Mouse (Mus musculus): ENCODE measurements around the gene Rnf7. TPM values are rescaled to one million over a fixed set of nuclear protein-coding genes. Genes with fewer than 3 reads are reported as not detected.

Rnf7 gene
- polyA plus RNA-seq, 1 experiment from 2014 or later: 59.1 TPM

DNA sequence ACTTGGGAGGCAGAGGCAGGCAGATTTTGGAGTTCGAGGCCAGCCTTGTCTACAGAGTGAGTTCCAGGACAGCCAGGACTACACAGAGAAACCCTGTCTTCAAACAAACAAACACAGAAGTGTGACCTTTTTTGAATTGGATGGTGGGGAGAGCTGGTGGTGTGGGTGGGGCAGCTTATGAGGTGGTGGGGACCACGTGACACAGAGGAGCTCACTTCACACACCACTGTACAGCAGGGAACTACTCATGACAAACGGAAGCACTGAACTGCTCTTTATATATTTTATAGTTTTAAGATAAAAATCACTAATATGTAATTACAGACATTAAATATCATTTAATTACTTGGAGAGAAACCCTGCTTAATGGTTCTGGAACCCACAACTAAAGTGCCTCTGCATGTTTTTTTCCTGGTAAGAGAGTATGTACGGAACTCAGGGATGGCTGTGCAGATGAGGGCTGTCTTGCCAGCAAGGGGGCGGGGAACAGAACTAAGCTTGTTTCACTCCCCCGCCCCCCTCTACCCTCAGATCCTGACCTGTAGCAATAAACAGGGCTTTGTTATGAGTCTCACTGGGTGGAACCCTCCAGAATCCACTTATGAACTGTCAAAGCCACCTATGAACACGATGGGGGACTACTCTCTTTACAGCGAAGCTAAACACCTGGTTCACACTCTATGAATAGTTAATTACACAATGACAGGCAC lies 8.8 kb downstream of the Rnf7 start:
- Histone ChIP-seq H3K4me2 (no peak overlapping the region), H3K4me3 (replicated peaks) (no peak overlapping the region), H3K36me3 (replicated peaks) (peaks cover 23% of the 10 kb centered on the region), H3K9me3 (replicated peaks) (no peaks in the 10 kb centered on the region), H3K27ac (replicated peaks) (no peak overlapping the region), H3K27me3 (no peaks in the 10 kb centered on the region), H3K4me1 (replicated peaks) (no peaks in the 10 kb centered on the region), H3K9ac (no peak overlapping the region)
- 72% methylated on average over 8 of the region's 8 CpGs for WGBS (ENCODE audit: insufficient replicate concordance)
- no peak for ATAC-seq (ENCODE audit: insufficient read depth)

GRCm38 (mm10) chr9:96463708-96464107 lies 14.8 kb downstream of the Rnf7 start:
- no peak overlapping the region for H3K27ac ChIP-seq (replicated peaks)
- no peak for ATAC-seq (ENCODE audit: insufficient read depth)
- no peak overlapping the region for H3K4me2 ChIP-seq
- H3K4me3 ChIP-seq (replicated peaks): no peak overlapping the region
- peaks cover 8% of the 10 kb centered on the region; the same call in 1 of the 2 replicates for H3K36me3 ChIP-seq (replicated peaks)
- WGBS (ENCODE audit: insufficient replicate concordance): 63% methylated on average over 10 of the region's 10 CpGs
- no peaks in the 10 kb centered on the region for H3K27me3 ChIP-seq
- no peaks in the 10 kb centered on the region for H3K4me1 ChIP-seq (replicated peaks)
- H3K9ac ChIP-seq: no peak overlapping the region
- H3K9me3 ChIP-seq (replicated peaks): 0 out of 2 replicates have a peak, but pooled peaks cover 2% of the 10 kb centered on the region

GRCm38 (mm10) chr9:96461607-96462006 lies 16.9 kb downstream of the Rnf7 start:
- 0 out of 2 replicates have a peak, but pooled peaks cover 2% of the 10 kb centered on the region for H3K9me3 ChIP-seq (replicated peaks)
- no peaks in the 10 kb centered on the region for H3K4me1 ChIP-seq (replicated peaks)
- H3K9ac ChIP-seq: no peak overlapping the region
- H3K27ac ChIP-seq (replicated peaks): no peak overlapping the region
- H3K27me3 ChIP-seq: no peaks in the 10 kb centered on the region
- no peak overlapping the region for H3K4me3 ChIP-seq (replicated peaks)
- 40% methylated on average over 1 of the region's 1 CpGs for WGBS (ENCODE audit: insufficient replicate concordance)
- H3K4me2 ChIP-seq: no peak overlapping the region
- H3K36me3 ChIP-seq (replicated peaks): peaks cover 5% of the 10 kb centered on the region; the same call in 1 of the 2 replicates
- no peak for ATAC-seq (ENCODE audit: insufficient read depth)

DNA sequence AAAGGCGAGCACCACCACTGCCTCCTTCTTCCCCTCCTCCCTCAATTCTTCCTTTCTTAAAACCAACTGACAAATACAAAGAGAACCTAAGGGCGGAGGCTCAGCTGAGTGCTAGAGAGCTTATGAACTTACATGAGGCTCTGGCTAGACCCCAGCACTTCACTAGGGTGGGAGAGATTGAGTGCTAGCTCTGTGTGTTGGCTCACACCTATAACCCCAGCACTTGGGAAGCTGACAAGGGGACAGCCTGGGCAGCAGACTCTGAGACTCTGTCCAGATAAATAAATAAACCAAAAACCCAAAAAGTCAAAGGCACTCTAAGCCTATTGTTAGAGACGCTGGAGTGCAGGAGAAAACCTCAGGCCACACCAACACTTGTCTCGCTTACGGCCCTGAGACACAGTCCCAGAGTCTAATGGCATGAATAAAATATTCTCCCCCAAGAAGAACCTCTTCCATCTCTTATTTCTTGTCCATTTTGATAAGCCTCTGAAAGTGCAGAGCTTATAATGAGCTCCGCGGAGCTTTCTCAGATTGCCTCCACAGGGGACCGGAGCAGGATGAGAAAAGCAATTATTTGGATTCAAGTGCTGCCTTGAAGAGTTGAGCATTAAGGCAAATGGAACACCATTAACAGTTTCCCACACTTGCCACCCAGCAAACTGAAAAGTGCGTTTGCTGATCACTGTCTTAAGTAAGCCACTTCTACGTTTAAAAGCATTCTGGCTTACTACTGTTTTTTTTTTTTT lies 18.2 kb downstream of the Rnf7 start:
- no peaks in the 10 kb centered on the region for H3K4me1 ChIP-seq (replicated peaks)
- H3K27ac ChIP-seq (replicated peaks): no peak overlapping the region
- H3K4me3 ChIP-seq (replicated peaks): no peak overlapping the region
- no peak overlapping the region for H3K4me2 ChIP-seq
- H3K9ac ChIP-seq: no peak overlapping the region
- WGBS (ENCODE audit: insufficient replicate concordance): 80% methylated on average over 10 of the region's 10 CpGs
- H3K9me3 ChIP-seq (replicated peaks): 0 out of 2 replicates have a peak, but pooled peaks cover 2% of the 10 kb centered on the region
- H3K36me3 ChIP-seq (replicated peaks): peaks cover 5% of the 10 kb centered on the region; the same call in 1 of the 2 replicates
- H3K27me3 ChIP-seq: no peaks in the 10 kb centered on the region
- ATAC-seq (ENCODE audit: insufficient read depth): no peak

GRCm38 (mm10) chr9:96455618-96456017 lies 22.9 kb downstream of the Rnf7 start:
- Histone ChIP-seq H3K36me3 (replicated peaks) (no peaks in the 10 kb centered on the region), H3K4me1 (replicated peaks) (no peaks in the 10 kb centered on the region), H3K4me3 (replicated peaks) (no peak overlapping the region), H3K9ac (no peak overlapping the region), H3K27ac (replicated peaks) (no peak overlapping the region), H3K9me3 (replicated peaks) (no peaks in the 10 kb centered on the region), H3K27me3 (no peaks in the 10 kb centered on the region; the same call in 1 of the 2 replicates), H3K4me2 (no peak overlapping the region)
- ATAC-seq (ENCODE audit: insufficient read depth): no peak
- 72% methylated on average over 8 of the region's 8 CpGs for WGBS (ENCODE audit: insufficient replicate concordance)

- Histone ChIP-seq H3K27me3 (peaks cover 4% of the 10 kb centered on the region), H3K27ac (replicated peaks) (no peak overlapping the region), H3K9me3 (replicated peaks) (no peaks in the 10 kb centered on the region), H3K4me3 (replicated peaks) (no peak overlapping the region), H3K9ac (no peak overlapping the region), H3K4me2 (no peak overlapping the region), H3K4me1 (replicated peaks) (no peaks in the 10 kb centered on the region), H3K36me3 (replicated peaks) (no peaks in the 10 kb centered on the region)
- 77% methylated on average over 4 of the region's 4 CpGs for WGBS (ENCODE audit: insufficient replicate concordance)
- ATAC-seq (ENCODE audit: insufficient read depth): no peak
Observed at GRCm38 (mm10) chr9:96452956-96453355, 25.5 kb downstream of the Rnf7 start.

- no peak overlapping the region for H3K9ac ChIP-seq
- no peak for ATAC-seq (ENCODE audit: insufficient read depth)
- H3K4me2 ChIP-seq: no peak overlapping the region
- no peaks in the 10 kb centered on the region for H3K4me1 ChIP-seq (replicated peaks)
- H3K27me3 ChIP-seq: peaks cover 4% of the 10 kb centered on the region
- no peak overlapping the region for H3K27ac ChIP-seq (replicated peaks)
- H3K4me3 ChIP-seq (replicated peaks): no peak overlapping the region
- no peaks in the 10 kb centered on the region for H3K36me3 ChIP-seq (replicated peaks)
- 52% methylated on average over 12 of the region's 12 CpGs for WGBS (ENCODE audit: insufficient replicate concordance)
- H3K9me3 ChIP-seq (replicated peaks): no peaks in the 10 kb centered on the region
Observed at GRCm38 (mm10) chr9:96450900-96451720, 27.4 kb downstream of the Rnf7 start.

DNA sequence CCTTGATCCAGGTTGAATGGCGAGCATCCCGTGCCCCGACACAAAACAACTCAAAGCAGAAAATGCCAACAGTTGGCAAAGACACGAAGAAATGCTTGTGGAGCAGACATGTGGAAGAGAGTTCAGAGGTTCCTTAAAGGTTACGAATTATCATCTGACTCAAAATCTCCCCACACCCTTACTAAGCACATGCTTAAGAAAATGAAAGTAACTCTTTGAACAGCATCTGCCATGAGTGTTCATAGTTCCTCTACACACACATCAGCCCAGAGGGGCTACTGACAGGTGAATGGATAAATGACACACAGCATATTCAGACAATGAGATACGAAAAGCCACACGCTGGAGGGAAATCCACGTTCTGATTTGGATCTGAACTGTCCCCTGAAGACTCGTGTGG lies 29.0 kb downstream of the Rnf7 start:
- Histone ChIP-seq H3K4me3 (replicated peaks) (no peak overlapping the region), H3K36me3 (replicated peaks) (no peaks in the 10 kb centered on the region), H3K9ac (no peak overlapping the region), H3K27me3 (peaks cover 4% of the 10 kb centered on the region; the same call in 1 of the 2 replicates), H3K9me3 (replicated peaks) (no peaks in the 10 kb centered on the region), H3K4me1 (replicated peaks) (no peaks in the 10 kb centered on the region), H3K4me2 (no peak overlapping the region), H3K27ac (replicated peaks) (no peak overlapping the region)
- no peak for ATAC-seq (ENCODE audit: insufficient read depth)
- WGBS (ENCODE audit: insufficient replicate concordance): 61% methylated on average over 9 of the region's 9 CpGs

GRCm38 (mm10) chr9:96445351-96445750 lies 33.1 kb downstream of the Rnf7 start:
- Histone ChIP-seq H3K4me3 (replicated peaks) (no peak overlapping the region), H3K9me3 (replicated peaks) (no peaks in the 10 kb centered on the region), H3K9ac (no peak overlapping the region), H3K27me3 (peaks cover 20% of the 10 kb centered on the region), H3K36me3 (replicated peaks) (no peaks in the 10 kb centered on the region), H3K4me1 (replicated peaks) (no peaks in the 10 kb centered on the region; the same call in 1 of the 2 replicates), H3K27ac (replicated peaks) (no peak overlapping the region), H3K4me2 (no peak overlapping the region)
- no peak for ATAC-seq (ENCODE audit: insufficient read depth)
- 52% methylated on average over 4 of the region's 4 CpGs for WGBS (ENCODE audit: insufficient replicate concordance)

DNA sequence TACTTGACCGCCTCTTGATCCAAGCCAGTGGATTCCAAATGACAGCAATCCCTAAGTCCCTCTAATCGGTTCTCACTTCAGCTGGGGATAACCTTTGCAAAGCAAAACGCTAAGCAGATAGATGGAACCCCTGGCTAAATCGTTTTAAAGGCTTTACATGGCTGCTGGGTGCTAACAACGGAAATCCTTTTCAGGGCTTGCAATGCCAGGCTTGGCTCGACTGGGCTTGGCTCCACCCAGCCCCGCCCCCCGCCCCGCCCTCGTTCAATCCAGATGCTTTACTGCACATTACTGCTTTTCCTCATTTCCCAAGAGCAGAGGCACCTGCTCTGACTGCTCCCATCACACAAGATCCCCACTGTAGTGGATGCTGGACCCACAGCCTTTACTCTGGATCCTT lies 36.4 kb downstream of the Rnf7 start:
- no peak overlapping the region for H3K4me3 ChIP-seq (replicated peaks)
- no peak overlapping the region for H3K27ac ChIP-seq (replicated peaks)
- H3K4me2 ChIP-seq: no peak overlapping the region
- H3K27me3 ChIP-seq: peaks cover 48% of the 10 kb centered on the region
- no peaks in the 10 kb centered on the region for H3K9me3 ChIP-seq (replicated peaks)
- H3K9ac ChIP-seq: no peak overlapping the region
- ATAC-seq (ENCODE audit: insufficient read depth): no peak
- no peaks in the 10 kb centered on the region for H3K36me3 ChIP-seq (replicated peaks)
- H3K4me1 ChIP-seq (replicated peaks): peaks cover 6% of the 10 kb centered on the region
- 15% methylated on average over 10 of the region's 10 CpGs for WGBS (ENCODE audit: insufficient replicate concordance)

Data from liver, embryonic 15.5 days (tissue).